ENCODE assay signal across 18 mouse cellular contexts in genomic region chr1:60979126-60979842, GRCm38 (mm10). TPM values are rescaled to one million over a fixed set of nuclear protein-coding genes. Genes with fewer than 3 reads are reported as not detected.
DNase-seq lines count a peak whose midpoint lies in the region; ATAC-seq lines count a peak whose summit lies in the region.
"Had no signal": no experiment of that assay in that cellular context is flagged by ENCODE, and none has a peak within 500 bp of the region (broad histone marks: within the 10 kb centered on the region; RNA-seq: fewer than 3 reads in every experiment).

No protein-coding gene starts in this region.

- H3K4me1 ChIP-seq in forebrain, embryonic 14.5 days (ENCODE audit: control insufficient read depth, insufficient read depth, low read length), result no peaks in the 10 kb centered on the region
- 0 out of 2 replicates have a peak, but pooled peaks cover 5% of the 10 kb centered on the region for H3K4me1 ChIP-seq in forebrain, embryonic 12.5 days
- peaks cover 9% of the 10 kb centered on the region for H3K4me1 ChIP-seq in kidney, embryonic 16.5 days (ENCODE audit: insufficient read depth, low read length)
- H3K4me1 ChIP-seq: heart, embryonic 10.5 days; limb, embryonic 15.5 days; midbrain, embryonic 13.5 days had no signal

- H3K9me3 ChIP-seq in forebrain, embryonic 14.5 days (replicated peaks; ENCODE audit: control insufficient read depth, low read length), result no peaks in the 10 kb centered on the region
- no peaks in the 10 kb centered on the region for H3K9me3 ChIP-seq in forebrain, embryonic 12.5 days
- no peaks in the 10 kb centered on the region for H3K9me3 ChIP-seq in kidney, embryonic 16.5 days (ENCODE audit: low read length)
- H3K9me3 ChIP-seq: heart, embryonic 10.5 days; limb, embryonic 15.5 days; midbrain, embryonic 13.5 days had no signal

- no peak for ATAC-seq in forebrain, embryonic 14.5 days
- ATAC-seq in forebrain, embryonic 12.5 days (ENCODE audit: low FRiP score), result no peak
- ATAC-seq in kidney, embryonic 16.5 days (ENCODE audit: low FRiP score, low TSS enrichment), result peak; percentile 91
- ATAC-seq: lung, postnatal 0 days; midbrain, embryonic 13.5 days had no signal

- H3K4me3 ChIP-seq in forebrain, embryonic 14.5 days (ENCODE audit: low read depth, low read length), result no peak overlapping the region
- H3K4me3 ChIP-seq in forebrain, embryonic 12.5 days (replicated peaks), result no peak overlapping the region
- no peak overlapping the region for H3K4me3 ChIP-seq in kidney, embryonic 16.5 days (ENCODE audit: low read length)
- H3K4me3 ChIP-seq: heart, embryonic 10.5 days; left cerebral cortex, adult 2 months; limb, embryonic 15.5 days; midbrain, embryonic 13.5 days had no signal

- WGBS in forebrain, embryonic 14.5 days, result 49% methylated on average over 7 of the region's 7 CpGs
- WGBS in forebrain, embryonic 12.5 days, result 48% methylated on average over 7 of the region's 7 CpGs
- WGBS in kidney, embryonic 16.5 days, result 40% methylated on average over 7 of the region's 7 CpGs

- peak; percentile 16 for DNase-seq in forebrain, embryonic 14.5 days (ENCODE audit: low spot score)
- peak; percentile 17 for DNase-seq in urinary bladder, postnatal 14 days (ENCODE audit: low spot score)
- no peak for DNase-seq in urinary bladder, postnatal 4 days (ENCODE audit: low spot score in 2 of 2)
- no peak for DNase-seq in gastrocnemius, postnatal 36 days
- DNase-seq in thymus, postnatal 36 days, result no peak
- DNase-seq: cerebellum, adult 11 months; embryo, embryonic 11 days; heart, postnatal 36 days; thymus, adult 2 months had no signal

- H3K9ac ChIP-seq in forebrain, embryonic 14.5 days (ENCODE audit: low read length), result no peak overlapping the region
- H3K9ac ChIP-seq in forebrain, embryonic 12.5 days, result no peak overlapping the region
- H3K9ac ChIP-seq in kidney, embryonic 16.5 days (replicated peaks; ENCODE audit: low read length), result no peak overlapping the region
- H3K9ac ChIP-seq: limb, embryonic 15.5 days; midbrain, embryonic 13.5 days had no signal

- intact Hi-C loops in gastrocnemius, postnatal 36 days (cut with DNase I), result no loop called here

- no peaks in the 10 kb centered on the region for H3K36me3 ChIP-seq in forebrain, embryonic 14.5 days (ENCODE audit: control insufficient read depth, insufficient read depth, low read length)
- no peaks in the 10 kb centered on the region for H3K36me3 ChIP-seq in forebrain, embryonic 12.5 days (replicated peaks)
- no peaks in the 10 kb centered on the region for H3K36me3 ChIP-seq in kidney, embryonic 16.5 days (ENCODE audit: insufficient read depth, low read length)
- H3K36me3 ChIP-seq: heart, embryonic 10.5 days; limb, embryonic 15.5 days; midbrain, embryonic 13.5 days had no signal

- H3K27ac ChIP-seq in forebrain, embryonic 14.5 days (ENCODE audit: low read depth, low read length), result no peak overlapping the region
- H3K27ac ChIP-seq in forebrain, embryonic 12.5 days, result no peak overlapping the region
- peak overlapping the region; percentile 32; the same call in 1 of the 2 replicates for H3K27ac ChIP-seq in kidney, embryonic 16.5 days (ENCODE audit: low read length)
- H3K27ac ChIP-seq: heart, embryonic 10.5 days; left cerebral cortex, adult 2 months; limb, embryonic 15.5 days; midbrain, embryonic 13.5 days had no signal

- no peak overlapping the region for H3K4me2 ChIP-seq in forebrain, embryonic 14.5 days (ENCODE audit: low read length)
- no peak overlapping the region for H3K4me2 ChIP-seq in forebrain, embryonic 12.5 days
- H3K4me2 ChIP-seq in kidney, embryonic 16.5 days (replicated peaks; ENCODE audit: low read depth, low read length), result no peak overlapping the region
- H3K4me2 ChIP-seq: limb, embryonic 15.5 days; midbrain, embryonic 13.5 days had no signal

- H3K27me3 ChIP-seq in forebrain, embryonic 14.5 days (replicated peaks; ENCODE audit: control insufficient read depth, insufficient read depth, low read length), result no peaks in the 10 kb centered on the region
- no peaks in the 10 kb centered on the region for H3K27me3 ChIP-seq in forebrain, embryonic 12.5 days
- H3K27me3 ChIP-seq in kidney, embryonic 16.5 days (ENCODE audit: insufficient read depth, low read length), result no peaks in the 10 kb centered on the region
- H3K27me3 ChIP-seq: limb, embryonic 15.5 days; midbrain, embryonic 13.5 days had no signal

RNA-seq across cellular contexts. Expression of gene Icos, which starts 1.6 kb away (rescaled TPM):
- 0.10 TPM in 1 of 2 replicates, not detected in the other for polyA plus RNA-seq in forebrain, embryonic 14.5 days (2014; fragmentation: Nextera tagmentation; extraction: Ambion mirVana)
- 0.08 TPM in 1 of 2 replicates, not detected in the other for polyA plus RNA-seq in forebrain, embryonic 12.5 days (2016; fragmentation: Nextera tagmentation; extraction: Ambion mirVana)
- 0.07 and 0.36 TPM in 2 replicates for polyA plus RNA-seq in kidney, embryonic 16.5 days (2015; fragmentation: Nextera tagmentation; extraction: Ambion mirVana)
- total RNA-seq in gastrocnemius, postnatal 36 days (2021), result not detected
- total RNA-seq: adrenal gland, postnatal 36 days; gastrocnemius, adult 18-20 months had no signal

Comparison
In these comparisons a context has a peak if more than half of its experiments do, and no peak if none do; other contexts are left out.
1. DNase-seq: peak in forebrain, embryonic 14.5 days (single experiment) and urinary bladder, postnatal 14 days (single experiment); none in urinary bladder, postnatal 4 days (0 of 2), gastrocnemius, postnatal 36 days (0 of 2) and thymus, postnatal 36 days (0 of 2).